Mouse (Mus musculus) cerebellum, postnatal 4 days (tissue): ENCODE data around the gene Vwc2.

Experiments
- DNase-seq, 2 experiments: peaks; one replicate each; pipeline ENCODE4 v3.0.0; 2022; ENCODE audit warnings: low spot score in 2 of 2, mixed read lengths in 1 of 2

The Vwc2 gene

GRCm38 (mm10) chr11:11242694-11243377 lies 128.8 kb downstream of the Vwc2 start:
- no peak for DNase-seq

DNA sequence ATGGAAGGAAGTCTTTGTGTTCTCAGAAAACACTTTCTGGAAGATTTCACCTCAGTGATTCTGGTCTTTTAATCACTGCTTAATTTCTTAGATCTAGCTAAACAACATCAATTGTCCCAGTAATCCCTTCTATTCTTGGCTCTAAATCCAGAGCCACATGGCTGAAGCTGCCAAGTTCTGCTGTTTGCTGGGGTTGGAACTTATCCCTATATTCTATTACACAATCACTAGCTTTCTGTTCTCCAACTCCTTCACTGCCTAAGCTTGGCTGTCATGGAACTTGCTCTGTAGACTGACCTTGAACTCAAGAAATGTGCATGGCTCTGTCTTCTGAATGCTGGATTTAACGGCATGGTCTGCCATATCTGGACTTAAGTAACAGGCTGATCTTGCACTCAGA lies 143.3 kb downstream of the Vwc2 start:
- no peak for DNase-seq

- DNase-seq: no peak
Measured at GRCm38 (mm10) chr11:11280128-11280527, 166.1 kb downstream of the Vwc2 start.

DNA sequence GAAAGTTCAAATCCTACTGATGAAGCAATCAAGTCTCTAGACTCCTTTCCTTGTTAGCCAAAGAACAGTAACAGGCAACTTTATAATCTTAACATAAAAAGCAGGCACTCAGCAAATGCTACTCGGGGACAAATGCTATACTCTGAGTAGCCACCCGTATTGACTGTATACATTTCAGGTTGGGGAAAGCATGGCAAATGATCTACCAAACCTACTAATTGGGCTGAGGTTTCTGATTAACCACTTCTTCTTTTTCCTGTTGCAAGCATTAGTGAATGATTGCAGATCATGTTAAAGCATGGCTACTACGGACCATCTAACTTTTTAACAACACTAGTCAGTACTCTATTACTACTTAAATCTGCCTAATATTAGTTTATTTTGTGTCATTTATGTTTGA lies 169.5 kb downstream of the Vwc2 start:
- no peak for DNase-seq
